Mouse (Mus musculus): ENCODE data around the gene Ctbp2.

Gene Ctbp2

GRCm38 (mm10) chr7:133050681-133051080, 73.5 kb downstream of the Ctbp2 start:
- no peak for ATAC-seq (ENCODE audit: insufficient number of reproducible peaks, low FRiP score, low TSS enrichment)

DNA sequence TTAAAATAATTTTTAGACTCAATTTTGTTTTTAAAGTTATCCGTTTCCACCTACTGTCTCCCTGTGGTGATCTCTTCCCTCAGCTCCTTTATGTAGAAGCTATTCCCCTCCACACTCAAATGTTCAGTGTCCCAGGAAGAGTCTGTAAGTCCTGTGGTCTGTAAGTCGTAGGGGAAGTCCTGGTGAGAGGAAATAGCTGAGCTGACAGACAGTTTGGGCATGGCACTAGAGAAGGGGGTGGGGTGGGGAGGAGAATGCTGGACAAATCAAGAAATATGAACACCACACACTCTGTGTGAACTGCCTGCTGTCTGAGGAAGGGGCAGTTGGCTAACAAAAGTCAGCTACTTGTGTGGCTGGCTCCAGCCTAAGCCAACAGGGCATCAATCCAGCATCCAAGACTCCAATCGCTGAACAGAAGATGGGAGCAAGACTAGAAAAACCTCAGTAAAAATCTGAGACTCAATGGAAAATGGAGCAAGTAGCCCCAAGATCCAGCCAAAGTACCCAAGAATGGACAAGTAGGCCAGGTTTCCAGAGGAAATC, 76.0 kb downstream of the Ctbp2 start:
- ATAC-seq (ENCODE audit: insufficient number of reproducible peaks, low FRiP score, low TSS enrichment), result no peak

DNA sequence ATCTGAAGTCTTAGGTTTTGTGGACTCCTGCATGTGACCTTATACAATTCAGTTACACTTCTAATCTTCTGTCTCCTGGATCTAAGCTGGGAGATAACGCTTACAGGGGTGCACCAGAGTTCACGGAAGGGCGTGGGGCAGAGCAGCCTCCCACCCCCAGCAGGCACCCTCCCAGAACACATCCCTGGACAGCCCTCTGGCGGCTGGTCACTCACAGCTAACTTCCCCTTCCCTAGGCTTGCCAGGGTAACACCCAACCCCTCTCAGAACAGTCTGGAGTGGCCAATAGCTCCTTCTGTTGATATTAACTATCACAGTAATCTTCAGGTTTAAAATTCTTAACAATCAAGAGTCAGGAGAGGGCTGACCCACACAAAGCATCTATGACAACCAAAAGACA, 76.9 kb downstream of the Ctbp2 start:
- no peak for ATAC-seq (ENCODE audit: insufficient number of reproducible peaks, low FRiP score, low TSS enrichment)

- no peak for ATAC-seq (ENCODE audit: insufficient number of reproducible peaks, low FRiP score, low TSS enrichment)
These were observed 79.4 kb downstream of the Ctbp2 start for GRCm38 (mm10) chr7:133044721-133045120.

DNA sequence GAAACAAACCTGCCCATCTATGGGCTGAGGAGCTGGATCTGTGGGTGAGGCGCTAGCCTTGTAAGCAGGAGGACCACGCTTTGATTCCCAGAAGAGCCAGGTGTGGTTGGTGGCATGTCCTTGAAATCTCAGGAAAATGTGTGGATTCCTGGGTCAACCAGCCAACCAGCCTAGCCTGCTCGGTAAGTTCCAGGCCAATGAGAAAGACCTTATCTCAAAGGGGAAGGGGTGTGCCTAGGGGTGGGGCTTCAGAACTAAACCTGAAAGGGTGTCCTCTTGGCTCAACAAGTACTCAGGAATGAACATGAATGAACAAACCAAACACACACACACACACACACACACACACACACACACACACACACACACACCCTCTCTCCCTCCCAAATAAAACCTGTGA, 82.4 kb downstream of the Ctbp2 start:
- no peak for ATAC-seq (ENCODE audit: insufficient number of reproducible peaks, low FRiP score, low TSS enrichment)

DNA sequence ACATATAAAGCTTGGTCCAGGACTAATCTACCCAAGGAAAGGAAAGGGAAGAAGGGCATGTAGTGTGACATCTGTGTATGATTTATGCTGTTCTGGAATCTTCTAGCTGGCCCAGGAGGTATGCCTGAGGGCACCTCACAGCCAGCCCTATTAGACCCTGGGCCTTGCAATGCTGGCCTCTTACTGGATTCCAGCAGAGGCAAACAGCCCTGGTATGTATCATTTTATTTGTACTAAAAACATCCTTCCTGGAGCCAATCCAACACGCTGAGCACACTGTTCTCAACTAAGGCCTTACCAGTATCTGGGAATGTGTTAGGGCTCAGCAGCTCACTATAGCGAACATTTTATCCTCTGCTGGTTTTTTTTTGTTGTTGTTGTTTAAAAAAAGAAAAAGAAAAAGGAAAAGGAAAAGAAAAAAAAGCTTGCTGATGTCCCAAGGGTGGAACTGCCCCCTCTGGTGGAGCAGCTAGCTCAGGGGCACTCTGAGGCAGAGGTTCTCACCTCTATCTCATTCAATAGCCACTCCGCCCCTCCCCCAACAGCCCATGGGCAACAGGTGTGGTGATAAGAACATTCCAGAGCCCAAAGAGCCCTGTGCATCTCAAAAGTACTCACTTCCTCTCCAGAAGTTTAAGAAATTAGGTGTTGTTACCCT, 83.3 kb downstream of the Ctbp2 start:
- ATAC-seq (ENCODE audit: insufficient number of reproducible peaks, low FRiP score, low TSS enrichment), result no peak

- ATAC-seq (ENCODE audit: insufficient number of reproducible peaks, low FRiP score, low TSS enrichment), result no peak
These were observed 84.4 kb downstream of the Ctbp2 start for GRCm38 (mm10) chr7:133039556-133040255.

DNA sequence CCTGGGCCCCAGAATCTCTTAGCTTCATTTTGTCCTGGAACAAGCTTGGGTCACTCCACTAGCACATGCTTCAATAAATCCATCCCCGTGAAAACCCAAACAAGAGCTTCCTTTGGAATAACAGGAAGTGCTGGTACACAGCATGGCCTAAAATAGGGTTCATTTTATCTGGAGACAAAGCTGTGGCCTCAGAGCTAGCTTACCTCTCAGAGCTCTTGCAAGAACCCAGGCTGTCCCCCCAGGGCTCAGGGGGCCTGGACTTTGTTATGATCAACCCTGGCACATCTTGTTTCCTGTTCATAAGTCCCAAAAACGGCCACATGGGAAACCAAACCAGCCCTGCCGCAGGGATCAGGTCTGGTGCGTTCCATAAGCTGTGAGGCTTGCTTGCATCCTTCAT, 86.5 kb downstream of the Ctbp2 start:
- ATAC-seq (ENCODE audit: insufficient number of reproducible peaks, low FRiP score, low TSS enrichment), result no peak

DNA sequence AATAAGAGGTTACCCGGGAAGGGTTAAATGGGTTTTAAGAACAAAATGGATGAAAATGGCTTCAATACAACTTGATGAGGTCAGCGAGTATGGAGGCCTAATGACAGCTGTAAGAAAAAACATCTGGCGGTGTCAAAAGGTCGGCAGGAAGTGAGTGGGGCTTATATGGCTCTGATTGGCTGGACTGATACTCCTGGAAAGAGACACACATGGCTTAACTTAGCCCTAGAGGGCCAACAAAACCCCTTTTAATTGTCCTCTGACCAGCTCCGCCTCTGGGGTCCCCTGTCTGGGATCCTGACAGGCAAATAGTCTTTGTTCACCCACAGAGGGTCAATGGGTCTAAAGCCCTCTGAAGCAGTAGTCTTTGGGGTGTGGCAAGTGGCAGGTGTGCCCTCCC, 86.9 kb downstream of the Ctbp2 start:
- no peak for ATAC-seq (ENCODE audit: insufficient number of reproducible peaks, low FRiP score, low TSS enrichment)

- ATAC-seq (ENCODE audit: insufficient number of reproducible peaks, low FRiP score, low TSS enrichment), result no peak
These were observed 88.3 kb downstream of the Ctbp2 start for GRCm38 (mm10) chr7:133035901-133036300.

DNA sequence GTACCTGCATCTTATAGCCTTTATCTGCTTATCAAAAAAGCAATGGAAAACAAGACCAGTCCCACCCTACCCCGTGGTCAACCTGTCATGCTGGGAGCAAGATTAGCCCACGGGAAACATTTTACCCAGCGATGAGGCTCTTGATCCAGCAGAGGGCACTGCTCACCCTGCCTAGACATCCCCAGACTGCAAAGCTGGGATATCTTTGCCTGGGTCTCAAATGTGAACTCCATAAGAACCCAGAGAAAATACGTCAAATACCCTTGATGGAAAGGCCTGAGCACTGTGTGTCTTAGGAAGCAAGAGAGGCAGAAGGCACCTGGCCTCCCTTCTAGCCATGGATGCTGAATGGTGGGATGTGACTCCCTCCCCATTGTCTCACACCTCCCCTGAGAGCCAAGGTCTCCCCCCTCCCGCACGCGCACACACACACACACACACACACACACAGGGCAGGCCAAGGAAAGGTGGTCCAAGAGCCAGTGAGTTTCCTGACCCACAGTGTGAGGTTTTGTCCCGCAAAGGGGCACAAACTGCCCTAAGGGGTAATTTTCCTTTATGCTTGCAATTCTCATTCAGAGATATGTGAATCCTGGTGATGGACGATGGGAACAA, 91.5 kb downstream of the Ctbp2 start:
- peak; percentile 65 for ATAC-seq (ENCODE audit: insufficient number of reproducible peaks, low FRiP score, low TSS enrichment)

- ATAC-seq (ENCODE audit: insufficient number of reproducible peaks, low FRiP score, low TSS enrichment), result no peak
These were observed 94.6 kb downstream of the Ctbp2 start for GRCm38 (mm10) chr7:133029496-133030047.

GRCm38 (mm10) chr7:133029004-133029403, 95.2 kb downstream of the Ctbp2 start:
- ATAC-seq (ENCODE audit: insufficient number of reproducible peaks, low FRiP score, low TSS enrichment), result no peak

- no peak for ATAC-seq (ENCODE audit: insufficient number of reproducible peaks, low FRiP score, low TSS enrichment)
These were observed 96.2 kb downstream of the Ctbp2 start for GRCm38 (mm10) chr7:133027930-133028329.

- no peak for ATAC-seq (ENCODE audit: insufficient number of reproducible peaks, low FRiP score, low TSS enrichment)
These were observed 99.5 kb downstream of the Ctbp2 start for GRCm38 (mm10) chr7:133024694-133025093.

GRCm38 (mm10) chr7:133019481-133020020, 104.6 kb downstream of the Ctbp2 start:
- no peak for ATAC-seq (ENCODE audit: insufficient number of reproducible peaks, low FRiP score, low TSS enrichment)

GRCm38 (mm10) chr7:133018961-133019360, 105.2 kb downstream of the Ctbp2 start:
- no peak for ATAC-seq (ENCODE audit: insufficient number of reproducible peaks, low FRiP score, low TSS enrichment)

- ATAC-seq (ENCODE audit: insufficient number of reproducible peaks, low FRiP score, low TSS enrichment), result no peak
These were observed 108.6 kb downstream of the Ctbp2 start for GRCm38 (mm10) chr7:133015416-133016070.

GRCm38 (mm10) chr7:133014631-133015030, 109.5 kb downstream of the Ctbp2 start:
- no peak for ATAC-seq (ENCODE audit: insufficient number of reproducible peaks, low FRiP score, low TSS enrichment)

- ATAC-seq (ENCODE audit: insufficient number of reproducible peaks, low FRiP score, low TSS enrichment), result no peak
These were observed 110.2 kb downstream of the Ctbp2 start for GRCm38 (mm10) chr7:133013923-133014322.

Measured in cerebellum, adult (tissue).